Mouse (Mus musculus) lung, embryonic 14.5 days (tissue): ENCODE data around the gene Wbp2. TPM values are rescaled to one million over a fixed set of nuclear protein-coding genes. Genes with fewer than 3 reads are reported as not detected.
"Not testable (repeated sequence)": the region's sequence is repeated elsewhere in the genome, so short reads cannot be mapped to it uniquely, and the experiment has no call there.

Experiments used
- ATAC-seq: fragments of 200-750 bp; cut with Nextera tagmentation; 2 replicates; pipeline ENCODE4 v1.8.0; 2017; ENCODE audit warnings: mild to moderate bottlenecking, moderate TSS enrichment, moderate library complexity; ENCODE audit not compliant: insufficient read depth
- DNase-seq: peaks from one replicate; pipeline ENCODE4 v3.0.0-alpha.2; 2015
- H3K27ac ChIP-seq: fragments of 300-500 bp; sonication (generic); 2 replicates; pipeline ENCODE4 v1.5.1; 2014; ENCODE audit warnings: low read depth, mild to moderate bottlenecking, moderate library complexity
- H3K27me3 ChIP-seq: fragments of 300-500 bp; sonication (generic); 2 replicates; pipeline ENCODE4 v1.6.1; 2014; ENCODE audit warnings: low read length, control low read depth; ENCODE audit not compliant: insufficient read depth
- H3K36me3 ChIP-seq: fragments of 300-500 bp; sonication (generic); 2 replicates; pipeline ENCODE4 v1.6.1; 2014; ENCODE audit warnings: control low read depth; ENCODE audit not compliant: insufficient read depth
- H3K4me1 ChIP-seq: fragments of 300-500 bp; sonication (generic); 2 replicates; pipeline ENCODE4 v1.6.1; 2014; ENCODE audit warnings: antibody characterized with exemption, control low read depth; ENCODE audit not compliant: insufficient read depth
- H3K4me2 ChIP-seq: fragments of 300-500 bp; sonication (generic); 2 replicates; pipeline ENCODE4 v1.6.1; 2014; ENCODE audit warnings: mild to moderate bottlenecking
- H3K4me3 ChIP-seq: fragments of 300-500 bp; sonication (generic); 2 replicates; pipeline ENCODE4 v1.5.1; 2014; ENCODE audit warnings: low read depth, low read length
- H3K9ac ChIP-seq: fragments of 300-500 bp; sonication (generic); 2 replicates; pipeline ENCODE4 v1.6.1; 2014
- H3K9me3 ChIP-seq: fragments of 300-500 bp; sonication (generic); 2 replicates; pipeline ENCODE4 v1.6.1; 2016; ENCODE audit warnings: low read depth, low read length, control low read depth
- CTCF ChIP-seq: IDR thresholded peaks from 2 replicates; pipeline ENCODE4 v1.5.1; 2016; ENCODE audit warnings: antibody characterized with exemption, low read depth
- WGBS: fragments of 180-500 bp; shearing (Covaris S2); extraction: QIAGEN DNeasy Blood & Tissue Kit; methylation state at CpG from one replicate; pipeline ENCODE4 v1.1.7; 2014; 5-methylcytosine and 5-hydroxymethylcytosine counted together
- polyA plus RNA-seq: library from polyadenylated mRNA; unstranded; fragments of >200 nt; fragmentation: Nextera tagmentation; extraction: Ambion mirVana; gene quantifications from 2 replicates; pipeline ENCODE4 v1.2.1, GENCODE M21; 2014

The Wbp2 gene
- polyA plus RNA-seq, 1 experiment from 2014 or later = 69.8 TPM

GRCm38 (mm10) chr11:116095573-116095972 is 8.8 kb upstream of the Wbp2 start:
- ATAC-seq = no peak
- WGBS = 61% methylated on average over 3 of the region's 3 CpGs
- H3K27ac ChIP-seq = no peak overlapping the region
- no peak overlapping the region for H3K4me2 ChIP-seq
- H3K27me3 ChIP-seq = no peaks in the 10 kb centered on the region
- no peak overlapping the region for H3K9ac ChIP-seq
- peak; percentile 42 for DNase-seq
- H3K4me3 ChIP-seq = no peak overlapping the region
- H3K9me3 ChIP-seq = no peaks in the 10 kb centered on the region
- TF ChIP-seq CTCF = no peak
- H3K36me3 ChIP-seq = no peaks in the 10 kb centered on the region
- peaks cover 6% of the 10 kb centered on the region for H3K4me1 ChIP-seq

- H3K9ac ChIP-seq = no peak overlapping the region
- no peak for TF ChIP-seq CTCF
- peak overlapping the region; percentile 3; the same call in 1 of the 2 replicates for H3K27ac ChIP-seq
- no peak overlapping the region for H3K4me3 ChIP-seq
- no peaks in the 10 kb centered on the region for H3K9me3 ChIP-seq
- H3K4me2 ChIP-seq = 0 out of 2 replicates have a peak overlapping the region, but pooled peaks have one; percentile 13
- 31% methylated on average over 16 of the region's 16 CpGs for WGBS
- DNase-seq = no peak
- ATAC-seq = no peak
- H3K36me3 ChIP-seq = no peaks in the 10 kb centered on the region
- H3K4me1 ChIP-seq = no peaks in the 10 kb centered on the region; the same call in none of the 2 replicates
- no peaks in the 10 kb centered on the region for H3K27me3 ChIP-seq
Observed at GRCm38 (mm10) chr11:116093771-116094565, 7.2 kb upstream of the Wbp2 start.

- H3K4me2 ChIP-seq, H3K36me3 ChIP-seq: not testable (repeated sequence)
Observed at GRCm38 (mm10) chr11:116092959-116093358, 6.2 kb upstream of the Wbp2 start.

GRCm38 (mm10) chr11:116091591-116091990 is 4.8 kb upstream of the Wbp2 start:
- Histone ChIP-seq H3K4me2 (no peak overlapping the region), H3K4me3 (no peak overlapping the region), H3K36me3 (no peaks in the 10 kb centered on the region), H3K9me3 (no peaks in the 10 kb centered on the region), H3K9ac (no peak overlapping the region), H3K27ac (no peak overlapping the region), H3K27me3 (no peaks in the 10 kb centered on the region), H3K4me1 (no peaks in the 10 kb centered on the region; the same call in 1 of the 2 replicates)
- no peak for TF ChIP-seq CTCF
- WGBS = 80% methylated on average over 6 of the region's 6 CpGs
- ATAC-seq (no peak), DNase-seq (no peak)

More at GRCm38 (mm10) chr11:116092959-116093358, 6.2 kb upstream of the Wbp2 start:
- not testable (repeated sequence) for ATAC-seq, H3K27ac ChIP-seq, H3K9ac ChIP-seq, DNase-seq, H3K4me1 ChIP-seq, H3K27me3 ChIP-seq, H3K4me3 ChIP-seq, H3K9me3 ChIP-seq
- 89% methylated on average over 6 of the region's 6 CpGs for WGBS

- H3K4me3 ChIP-seq = no peak overlapping the region
- H3K27ac ChIP-seq = no peak overlapping the region
- peaks cover 6% of the 10 kb centered on the region; the same call in 1 of the 2 replicates for H3K4me1 ChIP-seq
- no peak for TF ChIP-seq CTCF
- ATAC-seq (no peak), DNase-seq (no peak)
- H3K27me3 ChIP-seq = no peaks in the 10 kb centered on the region
- H3K4me2 ChIP-seq = no peak overlapping the region
- no peak overlapping the region for H3K9ac ChIP-seq
- no peaks in the 10 kb centered on the region for H3K36me3 ChIP-seq
- WGBS = 88% methylated on average over 6 of the region's 6 CpGs
- no peaks in the 10 kb centered on the region for H3K9me3 ChIP-seq
Observed at GRCm38 (mm10) chr11:116089545-116089944, 2.8 kb upstream of the Wbp2 start.

- TF ChIP-seq CTCF = peak; percentile 15; the same call in 1 of the 2 replicates
- no peak overlapping the region for H3K9ac ChIP-seq
- ATAC-seq = no peak
- H3K4me1 ChIP-seq = peaks cover 6% of the 10 kb centered on the region; the same call in 1 of the 2 replicates
- no peak for DNase-seq
- no peaks in the 10 kb centered on the region for H3K27me3 ChIP-seq
- peaks cover 5% of the 10 kb centered on the region for H3K36me3 ChIP-seq
- no peak overlapping the region for H3K4me2 ChIP-seq
- H3K9me3 ChIP-seq = no peaks in the 10 kb centered on the region
- no peak overlapping the region for H3K4me3 ChIP-seq
- 71% methylated on average over 11 of the region's 11 CpGs for WGBS
- no peak overlapping the region for H3K27ac ChIP-seq
Observed at GRCm38 (mm10) chr11:116088741-116089394, 2.1 kb upstream of the Wbp2 start.

DNA sequence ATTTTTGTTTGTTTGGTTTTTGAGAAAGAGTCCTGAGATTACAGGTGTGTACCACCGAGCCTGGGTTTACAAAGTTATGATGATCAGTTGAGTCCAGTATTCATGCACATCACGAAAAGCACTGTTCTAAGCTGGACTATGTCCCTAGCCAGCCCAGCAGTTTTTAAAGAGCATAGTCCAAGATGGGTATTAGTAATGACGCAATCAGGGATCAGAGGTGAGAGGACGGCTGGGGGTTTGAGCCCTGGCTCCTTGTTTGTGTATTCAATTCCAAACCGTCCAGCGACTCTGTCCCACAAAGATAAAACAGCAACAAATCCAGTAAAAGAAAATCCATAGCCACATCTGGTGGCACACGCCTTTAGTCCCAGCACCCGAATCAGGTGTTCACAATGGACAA is 1.4 kb upstream of the Wbp2 start:
- no peak overlapping the region for H3K27ac ChIP-seq

More for the DNA sequence above, 1.4 kb upstream of the Wbp2 start:
- H3K4me3 ChIP-seq = 0 out of 2 replicates have a peak overlapping the region, but pooled peaks have one; percentile 41
- no peak overlapping the region for H3K9ac ChIP-seq
- H3K4me1 ChIP-seq = peaks cover 6% of the 10 kb centered on the region; the same call in 1 of the 2 replicates
- peak overlapping the region; percentile 67 for H3K4me2 ChIP-seq
- peaks cover 12% of the 10 kb centered on the region for H3K36me3 ChIP-seq
- no peaks in the 10 kb centered on the region for H3K27me3 ChIP-seq
- H3K9me3 ChIP-seq = no peaks in the 10 kb centered on the region
- ATAC-seq (no peak), DNase-seq (no peak)
- 72% methylated on average over 8 of the region's 8 CpGs for WGBS
- TF ChIP-seq CTCF = no peak
